Mouse (Mus musculus): ENCODE measurements around the gene Ampd2. TPM values are rescaled to one million over a fixed set of nuclear protein-coding genes. Genes with fewer than 3 reads are reported as not detected.

Ampd2 gene
- total RNA-seq, 4 experiments from 2014 or later: 56.4 to 61.4 (median 58.1) TPM

- DNase-seq (ENCODE audit: low spot score in 2 of 2): no peak
Measured at GRCm38 (mm10) chr3:108069231-108069870, 17.1 kb downstream of the Ampd2 start.

- no peak for DNase-seq (ENCODE audit: low spot score in 2 of 2)
Measured at GRCm38 (mm10) chr3:108068826-108069225, 17.6 kb downstream of the Ampd2 start.

- DNase-seq (ENCODE audit: low spot score in 2 of 2): no peak
Measured at GRCm38 (mm10) chr3:108067370-108067934, 19.0 kb downstream of the Ampd2 start.

- DNase-seq (ENCODE audit: low spot score in 2 of 2): no peak
Measured at GRCm38 (mm10) chr3:108065551-108065950, 20.9 kb downstream of the Ampd2 start.

GRCm38 (mm10) chr3:108064672-108065071, 21.8 kb downstream of the Ampd2 start:
- no peak for DNase-seq (ENCODE audit: low spot score in 2 of 2)

GRCm38 (mm10) chr3:108062648-108063047, 23.8 kb downstream of the Ampd2 start:
- DNase-seq (ENCODE audit: low spot score in 2 of 2): no peak

GRCm38 (mm10) chr3:108061420-108061819, 25.0 kb downstream of the Ampd2 start:
- DNase-seq (ENCODE audit: low spot score in 2 of 2): no peak

GRCm38 (mm10) chr3:108050493-108050892, 36.0 kb downstream of the Ampd2 start:
- no peak for DNase-seq (ENCODE audit: low spot score in 2 of 2)

GRCm38 (mm10) chr3:108048306-108048705, 38.1 kb downstream of the Ampd2 start:
- DNase-seq (ENCODE audit: low spot score in 2 of 2): no peak

GRCm38 (mm10) chr3:108046944-108047655, 39.4 kb downstream of the Ampd2 start:
- no peak for DNase-seq (ENCODE audit: low spot score in 2 of 2)

- DNase-seq (ENCODE audit: low spot score in 2 of 2): peak; percentile 79 to 84
Measured at GRCm38 (mm10) chr3:108044394-108045140, 41.9 kb downstream of the Ampd2 start, which contains the start of gene Gstm4. Gene Gstm4 (minus strand): TSS chr3:108044894.

GRCm38 (mm10) chr3:108033156-108033555, 53.3 kb downstream of the Ampd2 start:
- no peak for DNase-seq (ENCODE audit: low spot score in 2 of 2)

GRCm38 (mm10) chr3:108032113-108032512, 54.3 kb downstream of the Ampd2 start:
- no peak for DNase-seq (ENCODE audit: low spot score in 2 of 2)

GRCm38 (mm10) chr3:108028641-108029365, 57.6 kb downstream of the Ampd2 start:
- DNase-seq (ENCODE audit: low spot score in 2 of 2): no peak

- DNase-seq (ENCODE audit: low spot score in 2 of 2): no peak
Measured at GRCm38 (mm10) chr3:108026597-108026996, 59.9 kb downstream of the Ampd2 start.

GRCm38 (mm10) chr3:108026049-108026448, 60.4 kb downstream of the Ampd2 start:
- DNase-seq (ENCODE audit: low spot score in 2 of 2): no peak

GRCm38 (mm10) chr3:108025318-108025717, 61.1 kb downstream of the Ampd2 start:
- no peak for DNase-seq (ENCODE audit: low spot score in 2 of 2)

All from left cerebral cortex, adult 8-10 months (tissue).